Mouse (Mus musculus) embryonic facial prominence, embryonic 12.5 days (tissue): ENCODE results near the gene Fcrlb. TPM values are rescaled to one million over a fixed set of nuclear protein-coding genes. Genes with fewer than 3 reads are reported as not detected.

Source experiments
- ATAC-seq: fragments of 200-750 bp; cut with Nextera tagmentation; 2 replicates; pipeline ENCODE4 v1.8.0; 2017; ENCODE audit not compliant: insufficient number of reproducible peaks, insufficient read depth, low FRiP score, low TSS enrichment
- H3K27ac ChIP-seq: fragments of 300-500 bp; sonication (generic); 2 replicates; pipeline ENCODE4 v1.5.1; 2016; ENCODE audit warnings: mild to moderate bottlenecking
- H3K27me3 ChIP-seq: fragments of 300-500 bp; sonication (generic); 2 replicates; pipeline ENCODE4 v1.6.1; 2016; ENCODE audit warnings: mild to moderate bottlenecking, moderate library complexity
- H3K36me3 ChIP-seq: fragments of 300-500 bp; sonication (generic); 2 replicates; pipeline ENCODE4 v1.6.1; 2016; ENCODE audit warnings: mild to moderate bottlenecking
- H3K4me1 ChIP-seq: fragments of 300-500 bp; sonication (generic); 2 replicates; pipeline ENCODE4 v1.6.1; 2016
- H3K4me2 ChIP-seq: fragments of 300-500 bp; sonication (generic); replicated peaks from 2 replicates; pipeline ENCODE4 v1.6.1; 2016; ENCODE audit warnings: mild to moderate bottlenecking, moderate library complexity
- H3K4me3 ChIP-seq: fragments of 300-500 bp; sonication (generic); 2 replicates; pipeline ENCODE4 v1.5.1; 2016; ENCODE audit warnings: mild to moderate bottlenecking
- H3K9ac ChIP-seq: fragments of 300-500 bp; sonication (generic); 2 replicates; pipeline ENCODE4 v1.6.1; 2016; ENCODE audit warnings: mild to moderate bottlenecking, moderate library complexity
- H3K9me3 ChIP-seq: fragments of 300-500 bp; sonication (generic); 2 replicates; pipeline ENCODE4 v1.6.1; 2016; ENCODE audit warnings: mild to moderate bottlenecking, moderate library complexity
- WGBS: fragments of 180-500 bp; shearing (Covaris S2); methylation state at CpG from one replicate; pipeline ENCODE4 v1.1.7; 2016; 5-methylcytosine and 5-hydroxymethylcytosine counted together
- polyA plus RNA-seq: library from polyadenylated mRNA; unstranded; fragments of >200 nt; fragmentation: Nextera tagmentation; extraction: Ambion mirVana; gene quantifications from 2 replicates; pipeline ENCODE4 v1.2.1, GENCODE M21; 2016

The Fcrlb gene
- polyA plus RNA-seq, 1 experiment from 2014 or later = not detected

- Histone ChIP-seq H3K9ac (no peak overlapping the region), H3K27me3 (no peaks in the 10 kb centered on the region), H3K4me2 (no peak overlapping the region), H3K36me3 (no peaks in the 10 kb centered on the region), H3K27ac (no peak overlapping the region), H3K4me3 (no peak overlapping the region), H3K9me3 (0 out of 2 replicates have a peak, but pooled peaks cover 5% of the 10 kb centered on the region), H3K4me1 (no peaks in the 10 kb centered on the region)
- 71% methylated on average over 6 of the region's 6 CpGs for WGBS
- ATAC-seq = no peak
These were observed 20.7 kb upstream of the Fcrlb start for GRCm38 (mm10) chr1:170933386-170933920.

- no peak overlapping the region for H3K9ac ChIP-seq
- no peaks in the 10 kb centered on the region for H3K36me3 ChIP-seq
- H3K9me3 ChIP-seq = 0 out of 2 replicates have a peak, but pooled peaks cover 5% of the 10 kb centered on the region
- no peaks in the 10 kb centered on the region for H3K27me3 ChIP-seq
- H3K4me2 ChIP-seq = no peak overlapping the region
- no peak overlapping the region for H3K4me3 ChIP-seq
- H3K27ac ChIP-seq = no peak overlapping the region
- no peak for ATAC-seq
- no peaks in the 10 kb centered on the region for H3K4me1 ChIP-seq
- 82% methylated on average over 3 of the region's 3 CpGs for WGBS
These were observed 19.3 kb upstream of the Fcrlb start for GRCm38 (mm10) chr1:170932043-170932442.

GRCm38 (mm10) chr1:170929245-170929644 is 16.5 kb upstream of the Fcrlb start:
- Histone ChIP-seq H3K9ac (no peak overlapping the region), H3K9me3 (no peaks in the 10 kb centered on the region), H3K36me3 (no peaks in the 10 kb centered on the region), H3K4me2 (no peak overlapping the region), H3K4me1 (no peaks in the 10 kb centered on the region), H3K4me3 (no peak overlapping the region), H3K27me3 (no peaks in the 10 kb centered on the region), H3K27ac (no peak overlapping the region)
- 83% methylated on average over 4 of the region's 4 CpGs for WGBS
- no peak for ATAC-seq

GRCm38 (mm10) chr1:170928467-170928866 is 15.7 kb upstream of the Fcrlb start:
- Histone ChIP-seq H3K4me3 (no peak overlapping the region), H3K27me3 (no peaks in the 10 kb centered on the region), H3K4me1 (no peaks in the 10 kb centered on the region), H3K36me3 (no peaks in the 10 kb centered on the region), H3K9me3 (no peaks in the 10 kb centered on the region), H3K27ac (no peak overlapping the region), H3K4me2 (no peak overlapping the region), H3K9ac (no peak overlapping the region)
- WGBS = 71% methylated on average over 2 of the region's 2 CpGs
- no peak for ATAC-seq

- 76% methylated on average over 3 of the region's 3 CpGs for WGBS
- Histone ChIP-seq H3K27me3 (no peaks in the 10 kb centered on the region), H3K9ac (no peak within 1 kb of the TSS), H3K9me3 (no peaks in the 10 kb centered on the region), H3K4me1 (no peaks in the 10 kb centered on the region), H3K4me3 (no peak within 1 kb of the TSS), H3K27ac (no peak within 1 kb of the TSS), H3K36me3 (no peaks in the 10 kb centered on the region), H3K4me2 (no peak within 1 kb of the TSS)
- no peak for ATAC-seq
These were observed 14.6 kb upstream of the Fcrlb start, which contains the start of gene Fcrla for GRCm38 (mm10) chr1:170927378-170927777. Gene Fcrla (minus strand): TSS chr1:170927583.

- Histone ChIP-seq H3K9ac (no peak overlapping the region), H3K27me3 (no peaks in the 10 kb centered on the region), H3K4me1 (no peaks in the 10 kb centered on the region), H3K9me3 (no peaks in the 10 kb centered on the region), H3K4me2 (no peak overlapping the region), H3K36me3 (no peaks in the 10 kb centered on the region), H3K4me3 (no peak overlapping the region), H3K27ac (no peak overlapping the region)
- ATAC-seq = no peak
- 55% methylated on average over 6 of the region's 6 CpGs for WGBS
These were observed 14.2 kb upstream of the Fcrlb start for GRCm38 (mm10) chr1:170926941-170927340.

GRCm38 (mm10) chr1:170924485-170924884 is 11.7 kb upstream of the Fcrlb start:
- 83% methylated on average over 6 of the region's 6 CpGs for WGBS

GRCm38 (mm10) chr1:170919308-170919707 is 6.6 kb upstream of the Fcrlb start:
- Histone ChIP-seq H3K36me3 (no peaks in the 10 kb centered on the region), H3K4me2 (no peak overlapping the region), H3K27me3 (no peaks in the 10 kb centered on the region), H3K9me3 (no peaks in the 10 kb centered on the region), H3K4me1 (no peaks in the 10 kb centered on the region), H3K27ac (no peak overlapping the region), H3K9ac (no peak overlapping the region), H3K4me3 (no peak overlapping the region)
- ATAC-seq = no peak
- 93% methylated on average over 8 of the region's 8 CpGs for WGBS

More at GRCm38 (mm10) chr1:170924485-170924884, 11.7 kb upstream of the Fcrlb start:
- Histone ChIP-seq H3K27ac (no peak overlapping the region), H3K27me3 (no peaks in the 10 kb centered on the region), H3K9ac (no peak overlapping the region), H3K4me3 (no peak overlapping the region), H3K9me3 (no peaks in the 10 kb centered on the region), H3K36me3 (no peaks in the 10 kb centered on the region), H3K4me2 (no peak overlapping the region), H3K4me1 (no peaks in the 10 kb centered on the region)
- ATAC-seq = no peak

GRCm38 (mm10) chr1:170915657-170916056 is 2.9 kb upstream of the Fcrlb start:
- Histone ChIP-seq H3K4me1 (no peaks in the 10 kb centered on the region), H3K9ac (no peak overlapping the region), H3K9me3 (no peaks in the 10 kb centered on the region), H3K36me3 (no peaks in the 10 kb centered on the region), H3K27ac (no peak overlapping the region), H3K4me3 (no peak overlapping the region), H3K27me3 (no peaks in the 10 kb centered on the region; the same call in 1 of the 2 replicates), H3K4me2 (no peak overlapping the region)
- 69% methylated on average over 5 of the region's 5 CpGs for WGBS
- no peak for ATAC-seq

- Histone ChIP-seq H3K4me1 (peaks cover 13% of the 10 kb centered on the region), H3K9me3 (no peaks in the 10 kb centered on the region), H3K4me2 (no peak overlapping the region), H3K27me3 (peaks cover 34% of the 10 kb centered on the region), H3K9ac (no peak overlapping the region), H3K4me3 (no peak overlapping the region), H3K36me3 (no peaks in the 10 kb centered on the region), H3K27ac (no peak overlapping the region)
- WGBS = 81% methylated on average over 11 of the region's 11 CpGs
- no peak for ATAC-seq
These were observed 657 bp downstream of the Fcrlb start for GRCm38 (mm10) chr1:170911907-170912660.

- H3K27ac ChIP-seq = no peak overlapping the region
- no peaks in the 10 kb centered on the region for H3K9me3 ChIP-seq
- 4% methylated on average over 21 of the region's 21 CpGs for WGBS
- peak overlapping the region; percentile 47; the same call in 1 of the 2 replicates for H3K9ac ChIP-seq
- ATAC-seq = no peak
- peak overlapping the region; percentile 56 for H3K4me3 ChIP-seq
- peaks cover 14% of the 10 kb centered on the region for H3K4me1 ChIP-seq
- peak overlapping the region; percentile 95 for H3K4me2 ChIP-seq
- H3K27me3 ChIP-seq = peaks cover 51% of the 10 kb centered on the region
- H3K36me3 ChIP-seq = no peaks in the 10 kb centered on the region
These were observed 4.4 kb downstream of the Fcrlb start for GRCm38 (mm10) chr1:170908341-170908740.
